Mouse (Mus musculus) layer of hippocampus, adult 8-10 months (tissue): ENCODE data around the gene Lias. TPM values are rescaled to one million over a fixed set of nuclear protein-coding genes. Genes with fewer than 3 reads are reported as not detected.

Source experiments
- DNase-seq, 2 experiments: peaks; one replicate each; pipeline ENCODE4 v3.0.0; 2022; ENCODE audit warnings: low spot score in 2 of 2
- total RNA-seq, 4 experiments: library from RNA; stranded (reverse); gene quantifications; 2 replicates each; pipeline ENCODE4 v1.2.4; 2022

Lias gene
- total RNA-seq, 4 experiments from 2014 or later, result 29.3 to 36.6 (median 33.2) TPM

- DNase-seq, result no peak
These were observed 32.9 kb downstream of the Lias start for GRCm38 (mm10) chr5:65424215-65424614.

GRCm38 (mm10) chr5:65425251-65425650 lies 34.0 kb downstream of the Lias start:
- no peak for DNase-seq

- DNase-seq, result no peak
These were observed 37.0 kb downstream of the Lias start for GRCm38 (mm10) chr5:65428321-65428720.

- no peak for DNase-seq
These were observed 38.1 kb downstream of the Lias start for GRCm38 (mm10) chr5:65429441-65429840.

- DNase-seq, result no peak
These were observed 43.4 kb downstream of the Lias start for GRCm38 (mm10) chr5:65434471-65435362.

DNA sequence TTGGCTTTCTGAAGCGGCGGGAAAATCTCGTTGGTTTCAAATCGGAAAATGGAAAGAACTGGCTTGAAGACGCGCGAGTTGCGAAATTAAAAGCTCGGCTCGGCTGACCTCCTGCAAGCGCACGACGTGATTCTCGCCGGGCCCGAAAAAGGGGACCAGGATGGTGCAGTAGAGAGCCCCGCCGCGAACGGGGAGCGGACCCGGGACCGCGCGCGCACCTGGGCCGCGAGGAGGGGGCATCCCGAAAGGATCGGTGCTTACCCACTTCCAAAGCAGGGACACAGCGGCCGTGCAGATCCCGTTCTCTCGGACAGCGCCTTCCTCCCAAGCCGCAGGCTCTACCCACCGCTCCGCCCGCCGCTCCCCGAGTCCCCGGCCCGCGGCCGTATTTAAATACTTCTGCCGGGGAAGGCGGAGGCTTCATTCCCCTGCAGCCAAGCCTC lies 44.1 kb downstream of the Lias start:
- no peak for DNase-seq

GRCm38 (mm10) chr5:65435806-65436561 lies 44.7 kb downstream of the Lias start, which contains the start of gene Ugdh:
TSS of gene Ugdh (minus strand) at chr5:65435949.
- peak; percentile 94 to 95 for DNase-seq

DNA sequence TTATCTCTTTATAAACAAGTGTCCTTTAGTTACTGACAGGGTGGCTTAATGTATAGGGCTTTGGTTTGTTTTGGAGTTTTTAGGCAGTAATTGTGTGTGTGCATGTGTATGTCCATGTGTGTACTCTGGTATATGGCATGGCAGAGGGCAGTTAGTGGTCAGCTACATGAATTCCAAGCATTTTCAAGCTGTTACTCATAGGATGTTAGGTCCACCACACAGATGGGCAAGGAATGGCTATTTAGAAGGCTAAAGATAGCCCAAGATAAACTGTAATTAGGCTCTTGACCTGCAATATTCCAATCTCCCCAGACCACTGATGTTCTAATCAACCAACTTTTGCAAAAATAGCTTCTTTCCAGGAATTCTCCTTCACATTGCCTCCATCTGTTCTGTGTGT lies 46.7 kb downstream of the Lias start:
- no peak for DNase-seq

DNA sequence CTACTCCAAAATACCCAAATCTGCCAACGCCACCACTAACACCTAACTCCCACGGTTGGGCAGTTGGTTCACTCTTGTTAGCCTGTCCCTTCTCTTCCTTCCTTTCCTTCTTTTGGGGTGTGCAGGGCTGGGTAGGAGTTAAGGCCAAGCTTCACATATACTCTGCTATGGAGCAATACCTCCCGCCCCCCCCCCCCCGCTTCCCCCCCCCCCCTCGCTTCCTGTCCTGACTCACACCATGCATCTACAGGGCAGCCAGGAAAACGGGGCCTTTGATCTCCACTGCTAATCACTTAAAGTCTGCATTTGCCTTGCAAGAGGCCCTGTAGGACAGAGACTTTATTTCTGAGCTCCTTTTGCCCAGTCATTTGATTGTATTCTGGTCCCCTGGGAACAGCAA lies 53.7 kb downstream of the Lias start:
- DNase-seq, result no peak

DNA sequence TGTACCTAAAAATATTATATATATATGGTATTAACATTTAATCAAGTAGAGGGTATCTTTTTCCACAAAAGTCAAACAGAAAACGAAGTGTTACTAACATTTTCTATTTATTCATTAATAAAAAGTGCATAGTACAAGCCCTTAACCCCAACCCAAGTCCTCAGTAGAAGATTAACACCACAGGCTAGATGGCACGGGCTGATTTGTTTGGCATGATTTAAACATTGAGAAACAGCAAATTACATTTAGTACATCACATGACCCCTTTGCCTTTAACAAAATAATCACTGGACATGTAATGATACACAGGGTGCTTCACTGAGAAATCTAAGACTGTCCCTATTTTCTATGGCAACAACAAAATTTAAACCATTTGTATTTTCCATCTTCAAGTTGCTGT lies 55.5 kb downstream of the Lias start:
- no peak for DNase-seq

DNA sequence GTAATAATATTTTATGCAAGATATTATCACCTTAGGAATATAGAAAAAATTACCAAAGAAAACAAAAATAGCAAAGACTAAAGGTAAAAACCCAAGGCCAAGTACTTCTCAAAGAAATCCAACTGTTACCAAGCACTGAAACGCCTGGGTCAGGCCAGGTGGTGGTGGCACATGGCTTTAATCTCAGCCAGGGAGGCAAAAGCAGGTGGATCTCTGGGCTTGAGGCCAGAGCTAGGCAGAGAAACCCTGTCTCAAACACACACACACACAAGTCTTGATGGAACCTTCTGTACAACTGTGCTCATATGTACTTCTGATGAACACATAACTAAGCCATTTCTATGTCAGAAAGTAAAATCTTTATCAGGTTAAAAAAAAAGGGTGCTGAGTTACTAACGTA lies 56.5 kb downstream of the Lias start:
- no peak for DNase-seq

GRCm38 (mm10) chr5:65448941-65449340 lies 57.6 kb downstream of the Lias start:
- no peak for DNase-seq

DNA sequence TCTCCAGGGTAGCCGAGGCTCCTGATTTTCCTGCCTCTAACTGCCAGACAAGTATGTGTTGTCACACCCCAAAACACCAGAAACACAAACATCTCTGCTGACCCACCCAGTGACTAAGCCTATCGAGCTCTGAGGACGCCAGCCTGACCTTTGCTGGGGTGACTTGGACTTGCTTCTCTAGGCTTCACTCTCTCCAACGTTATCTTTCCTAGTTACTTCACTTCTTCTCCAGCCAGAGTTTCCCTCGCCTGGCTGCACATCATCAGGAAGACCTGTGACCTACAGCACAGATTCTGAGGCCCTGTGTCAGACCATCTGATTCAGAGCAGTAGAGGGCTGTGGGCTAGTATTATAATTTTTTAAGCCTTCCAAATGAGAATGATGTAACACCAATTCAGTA lies 63.5 kb downstream of the Lias start:
- no peak for DNase-seq

DNA sequence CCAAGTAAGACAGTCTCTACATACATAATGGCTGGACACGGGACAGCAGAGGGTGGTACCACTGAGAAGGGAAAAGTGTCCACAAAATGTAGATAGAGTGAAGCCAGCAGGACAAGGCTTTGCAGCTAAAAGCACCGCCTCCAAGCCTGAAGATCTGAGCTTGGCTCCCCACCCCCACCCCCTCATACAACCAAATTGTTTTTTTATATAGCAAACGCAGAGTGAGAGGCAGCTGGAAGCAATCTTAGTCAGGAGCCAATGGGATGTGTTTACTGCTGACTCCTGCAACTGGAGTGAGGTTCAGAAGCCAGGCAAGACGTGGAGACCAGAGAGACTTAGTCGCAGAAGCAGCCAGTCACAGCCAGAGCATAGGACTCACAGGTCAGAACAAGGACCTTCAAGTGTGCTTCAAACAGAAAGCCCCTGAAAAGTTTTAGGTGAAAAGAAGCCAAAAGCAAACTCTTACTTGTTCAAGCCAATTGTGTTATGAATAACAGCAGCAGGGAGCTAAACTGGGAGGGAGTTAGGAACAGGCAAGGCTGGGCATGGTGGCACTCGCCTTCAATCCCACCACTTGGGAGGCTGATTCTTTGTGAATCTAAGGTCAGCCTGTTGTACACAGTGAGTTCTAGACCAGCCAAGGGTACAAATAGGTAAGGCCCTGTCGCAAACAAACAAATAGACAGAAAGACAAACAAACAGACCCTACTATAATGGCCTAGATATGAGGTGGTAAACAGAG lies 66.0 kb downstream of the Lias start:
- DNase-seq, result no peak

- no peak for DNase-seq
These were observed 66.5 kb downstream of the Lias start for GRCm38 (mm10) chr5:65457846-65458245.

- DNase-seq, result no peak
These were observed 68.2 kb downstream of the Lias start for GRCm38 (mm10) chr5:65459454-65459853.

Other genes with a start within 250 kb of the Lias start
- 10 to 100 TPM; 23.2 to 25.4 (median 24.1) TPM for gene Wdr19, start 191.8 kb upstream of the Lias start, total RNA-seq
- 10 to 100 TPM; 24.6 to 36.2 (median 29.8) TPM for gene Rfc1, start 55.8 kb upstream of the Lias start, total RNA-seq
- under 1 TPM; 0.43 to 0.76 (median 0.59) TPM for gene Klb, start 43.2 kb upstream of the Lias start, total RNA-seq
- gene Rpl9, start 53 bp upstream of the Lias start, total RNA-seq, result 100 to 1,000 TPM; 695 to 839 (median 753) TPM
- 10 to 100 TPM; 33.8 to 41.4 (median 35.8) TPM for gene Ugdh, start 44.5 kb downstream of the Lias start, total RNA-seq
- gene Gm43552, start 101.3 kb downstream of the Lias start, total RNA-seq, result 1 to 10 TPM in 1 of 4 experiments, not detected in 3; 10.0 TPM
- gene Smim14, start 145.7 kb downstream of the Lias start, total RNA-seq, result 100 to 1,000 TPM; 147 to 159 (median 153) TPM
- 100 to 1,000 TPM; 119 to 124 (median 119) TPM for gene Ube2k, start 145.7 kb downstream of the Lias start, total RNA-seq